Mouse (Mus musculus): ENCODE results near the gene Cdc14a.

DNA sequence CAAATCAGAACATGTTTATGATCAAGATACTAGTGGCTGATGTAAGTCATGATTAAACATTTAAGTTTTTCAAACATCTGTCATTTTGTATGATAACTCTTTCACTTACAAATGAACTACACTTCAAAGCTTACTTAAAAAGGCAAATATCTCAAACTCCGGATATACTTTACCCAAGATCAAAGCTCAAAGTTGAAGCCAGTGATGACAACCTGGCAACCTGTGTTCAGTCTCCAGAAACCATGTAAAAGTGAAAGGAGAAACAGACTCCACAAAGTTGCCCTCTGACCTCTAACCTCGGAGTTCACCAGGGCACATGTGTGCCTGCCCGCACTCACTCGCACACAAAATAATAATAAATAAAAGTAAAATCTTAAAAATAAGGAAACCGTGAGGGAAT, 49.3 kb downstream of the Cdc14a start:
- TF ChIP-seq CTCF (IDR thresholded peaks at IDR 0.05 in 2 of 3, conservative IDR thresholded peaks at IDR 0.05 in 1 of 3; ENCODE audit: control insufficient read depth in 1 of 3, insufficient read depth in 1 of 3, low read depth in 2 of 3, low read length in 3 of 3, poor library complexity in 1 of 3, severe bottlenecking in 1 of 3) = no peak
- TF ChIP-seq MXI1 (IDR thresholded peaks at IDR 0.05; ENCODE audit: low read depth, low read length) = no peak
- no peak for TF ChIP-seq GATA1 (IDR thresholded peaks at IDR 0.05; ENCODE audit: low read depth, low read length)
- TF ChIP-seq JUND (IDR thresholded peaks at IDR 0.05; ENCODE audit: low read depth, low read length) = no peak
- TF ChIP-seq MAZ (IDR thresholded peaks at IDR 0.05; ENCODE audit: low read depth, low read length) = no peak
- no peak for TF ChIP-seq TAL1 (IDR thresholded peaks at IDR 0.05; ENCODE audit: low read length)
- no peak for TF ChIP-seq MYC (IDR thresholded peaks at IDR 0.05; ENCODE audit: low read depth, low read length)
- TF ChIP-seq NRF1 (IDR thresholded peaks at IDR 0.05; ENCODE audit: insufficient read depth, low read depth, low read length, poor library complexity, severe bottlenecking) = no peak
- no peak for TF ChIP-seq TBP (IDR thresholded peaks at IDR 0.05; ENCODE audit: low read depth, low read length)
- no peak for TF ChIP-seq POLR2A (IDR thresholded peaks at IDR 0.05; ENCODE audit: control insufficient read depth in 1 of 2, insufficient read depth in 1 of 2, low read depth in 1 of 2, low read length in 2 of 2, poor library complexity in 1 of 2)
- TF ChIP-seq BHLHE40 (IDR thresholded peaks at IDR 0.05; ENCODE audit: borderline replicate concordance, low read depth, low read length) = no peak
- no peak for TF ChIP-seq EP300 (IDR thresholded peaks at IDR 0.05; ENCODE audit: low read depth in 1 of 2, low read length in 2 of 2)
- TF ChIP-seq UBTF (IDR thresholded peaks at IDR 0.05; ENCODE audit: borderline replicate concordance, insufficient read depth, low read depth, low read length) = no peak
- TF ChIP-seq POLR2AphosphoS2 (IDR thresholded peaks at IDR 0.05; ENCODE audit: low read length) = no peak
